Mouse (Mus musculus) hindbrain, embryonic 15.5 days (tissue): ENCODE measurements around the gene Il1rap. TPM values are rescaled to one million over a fixed set of nuclear protein-coding genes. Genes with fewer than 3 reads are reported as not detected.

Experiments used
- ATAC-seq: fragments of 200-750 bp; cut with Nextera tagmentation; 2 replicates; pipeline ENCODE4 v1.8.0; 2017; ENCODE audit warnings: low read depth, moderate number of reproducible peaks, moderate TSS enrichment; ENCODE audit not compliant: low FRiP score
- H3K27ac ChIP-seq: fragments of 300-500 bp; sonication (generic); replicated peaks from 2 replicates; pipeline ENCODE4 v1.5.1; 2015; ENCODE audit warnings: mild to moderate bottlenecking, inconsistent platforms
- H3K27me3 ChIP-seq: fragments of 300-500 bp; sonication (generic); 2 replicates; pipeline ENCODE4 v1.6.1; 2015; ENCODE audit warnings: control low read depth, inconsistent platforms
- H3K36me3 ChIP-seq: fragments of 300-500 bp; sonication (generic); 2 replicates; pipeline ENCODE4 v1.6.1; 2015; ENCODE audit warnings: control low read depth, inconsistent platforms
- H3K4me1 ChIP-seq: fragments of 300-500 bp; sonication (generic); replicated peaks from 2 replicates; pipeline ENCODE4 v1.6.1; 2015; ENCODE audit warnings: control low read depth, inconsistent platforms
- H3K4me2 ChIP-seq: fragments of 300-500 bp; sonication (generic); 2 replicates; pipeline ENCODE4 v1.6.1; 2015; ENCODE audit warnings: moderate library complexity, mild to moderate bottlenecking, inconsistent platforms
- H3K4me3 ChIP-seq: fragments of 300-500 bp; sonication (generic); 2 replicates; pipeline ENCODE4 v1.5.1; 2015; ENCODE audit warnings: mild to moderate bottlenecking, inconsistent platforms
- H3K9ac ChIP-seq: fragments of 300-500 bp; sonication (generic); 2 replicates; pipeline ENCODE4 v1.6.1; 2015; ENCODE audit warnings: inconsistent platforms
- H3K9me3 ChIP-seq: fragments of 300-500 bp; sonication (generic); 2 replicates; pipeline ENCODE4 v1.6.1; 2016; ENCODE audit warnings: control low read depth, inconsistent platforms
- WGBS: fragments of 180-500 bp; shearing (Covaris S2); methylation state at CpG from one replicate; pipeline ENCODE4 v1.1.7; 2015; 5-methylcytosine and 5-hydroxymethylcytosine counted together
- polyA plus RNA-seq: library from polyadenylated mRNA; unstranded; fragments of >200 nt; fragmentation: Nextera tagmentation; extraction: Ambion mirVana; gene quantifications from 2 replicates; pipeline ENCODE4 v1.2.1, GENCODE M21; 2015

The Il1rap gene
- polyA plus RNA-seq, 1 experiment from 2014 or later, result 11.7 TPM

GRCm38 (mm10) chr16:26775976-26776375 lies 194.5 kb downstream of the Il1rap start:
- 77% methylated on average over 2 of the region's 2 CpGs for WGBS
- no peak overlapping the region for H3K4me3 ChIP-seq
- ATAC-seq, result no peak
- no peaks in the 10 kb centered on the region for H3K27me3 ChIP-seq
- no peaks in the 10 kb centered on the region for H3K9me3 ChIP-seq
- no peaks in the 10 kb centered on the region for H3K4me1 ChIP-seq
- H3K27ac ChIP-seq, result no peak overlapping the region
- H3K4me2 ChIP-seq, result no peak overlapping the region
- H3K36me3 ChIP-seq, result no peaks in the 10 kb centered on the region
- no peak overlapping the region for H3K9ac ChIP-seq

DNA sequence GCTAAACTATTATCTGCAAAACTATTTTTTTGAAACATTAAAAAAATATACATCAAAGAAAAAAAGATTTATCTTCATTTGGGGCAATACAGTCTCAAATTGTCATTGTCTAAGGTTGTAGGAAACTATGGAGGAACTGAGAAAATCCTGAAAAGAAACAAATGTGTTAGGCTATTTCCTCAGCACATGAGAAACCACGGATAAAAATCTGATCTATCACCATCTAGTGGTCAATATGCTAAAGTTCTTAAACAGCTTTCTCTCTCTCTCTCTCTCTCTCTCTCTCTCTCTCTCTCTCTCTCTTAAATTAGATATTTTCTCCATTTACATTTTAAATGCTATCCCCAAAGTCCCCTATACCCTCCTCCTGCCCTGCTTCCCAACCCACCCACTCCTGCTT lies 195.6 kb downstream of the Il1rap start:
- H3K9ac ChIP-seq, result no peak overlapping the region
- no peak for ATAC-seq
- H3K4me2 ChIP-seq, result no peak overlapping the region
- no peaks in the 10 kb centered on the region for H3K36me3 ChIP-seq
- H3K9me3 ChIP-seq, result no peaks in the 10 kb centered on the region
- H3K4me1 ChIP-seq, result no peaks in the 10 kb centered on the region
- H3K4me3 ChIP-seq, result no peak overlapping the region
- H3K27ac ChIP-seq, result no peak overlapping the region
- WGBS, result 9% methylated on average over 1 of the region's 1 CpGs
- H3K27me3 ChIP-seq, result no peaks in the 10 kb centered on the region

Other genes starting within 250 kb of the Il1rap start
- gene Cldn1, start 209.9 kb upstream of the Il1rap start, polyA plus RNA-seq, result 6.8 and 8.9 TPM in 2 replicates
- not detected in 2 replicates for gene Cldn16, start 118.6 kb upstream of the Il1rap start, polyA plus RNA-seq
- gene Tmem207, start 54.9 kb upstream of the Il1rap start, polyA plus RNA-seq, result 0.09 and 0.29 TPM in 2 replicates